Mouse (Mus musculus): Measurements from ENCODE around the gene Safb2.

DNA sequence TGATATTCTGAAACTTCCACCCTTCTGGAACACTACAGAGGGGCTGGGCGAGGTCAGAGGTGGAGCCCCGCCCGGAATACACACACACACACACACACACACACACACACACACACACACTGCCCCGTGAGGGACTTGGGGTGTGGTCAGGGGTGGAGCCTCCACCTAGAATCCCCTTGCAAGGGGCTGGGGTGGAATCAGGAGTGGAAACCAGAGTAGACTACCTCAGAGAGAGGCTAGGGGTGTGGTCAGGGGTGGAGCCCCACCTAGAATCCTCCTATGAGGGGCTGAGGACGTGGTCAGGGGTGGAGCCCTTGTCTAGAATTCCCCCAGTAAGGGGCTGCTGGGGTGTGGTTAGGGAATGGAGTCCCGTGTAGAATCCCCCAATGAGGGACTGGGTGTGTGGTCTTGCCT is 43.8 kb downstream of the Safb2 start:
- TF ChIP-seq EP300 (IDR thresholded peaks at IDR 0.05; ENCODE audit: insufficient read depth, low read depth, low read length) = no peak
- TF ChIP-seq POLR2A (IDR thresholded peaks at IDR 0.05; ENCODE audit: insufficient read depth, low read depth, low read length) = no peak

Data from heart, adult 2 months (tissue).